Mouse (Mus musculus) liver, adult (tissue): Measurements from ENCODE around the gene Mipep.

ENCODE experiments used
- GATA4 ChIP-seq: IDR thresholded peaks from 2 replicates; pipeline ENCODE4 v1.6.1; 2014; ENCODE audit warnings: mild to moderate bottlenecking, low read length; ENCODE audit not compliant: insufficient replicate concordance

Gene Mipep

DNA sequence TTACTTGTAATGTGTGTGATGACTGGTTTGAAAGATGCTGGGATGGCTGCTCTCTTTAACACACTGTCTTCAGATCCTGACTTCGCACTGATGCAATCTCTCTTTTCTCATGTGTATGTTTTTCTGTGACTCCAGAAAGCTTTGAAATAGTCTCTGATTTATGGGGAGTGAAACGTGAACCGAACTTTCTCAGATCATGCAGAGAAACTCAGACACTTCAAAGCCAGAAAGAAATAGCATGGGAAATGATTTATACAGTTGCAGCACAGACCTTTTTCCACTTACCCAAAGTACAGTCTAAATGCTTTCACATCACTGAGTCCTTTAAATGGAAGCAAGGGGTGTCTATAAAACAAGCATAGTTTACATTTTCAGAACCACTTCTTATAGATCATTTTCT, 79.0 kb downstream of the Mipep start:
- no peak for TF ChIP-seq GATA4

DNA sequence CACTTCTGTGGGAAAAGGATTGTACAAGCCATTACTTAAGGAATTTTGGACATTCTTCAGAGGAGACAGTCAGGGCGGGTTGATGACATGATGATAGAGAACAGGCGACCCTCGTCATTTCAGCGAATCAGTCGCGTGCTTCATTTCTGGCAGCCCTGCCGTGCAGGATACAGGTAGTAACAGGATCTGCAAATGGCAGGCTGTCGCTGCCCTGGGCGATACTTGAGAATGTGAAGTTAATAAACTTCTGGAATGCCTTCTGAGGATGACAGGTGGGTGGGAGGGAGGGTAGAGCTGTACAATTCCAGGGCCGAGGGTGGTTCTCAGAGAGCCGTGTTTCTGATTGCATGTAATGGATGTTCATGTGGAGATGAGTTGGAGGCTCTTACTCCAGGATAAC, 82.0 kb downstream of the Mipep start:
- no peak for TF ChIP-seq GATA4

- no peak for TF ChIP-seq GATA4
Measured at GRCm38 (mm10) chr14:60868325-60868724, 84.0 kb downstream of the Mipep start.

GRCm38 (mm10) chr14:60871831-60872230, 87.5 kb downstream of the Mipep start:
- no peak for TF ChIP-seq GATA4

DNA sequence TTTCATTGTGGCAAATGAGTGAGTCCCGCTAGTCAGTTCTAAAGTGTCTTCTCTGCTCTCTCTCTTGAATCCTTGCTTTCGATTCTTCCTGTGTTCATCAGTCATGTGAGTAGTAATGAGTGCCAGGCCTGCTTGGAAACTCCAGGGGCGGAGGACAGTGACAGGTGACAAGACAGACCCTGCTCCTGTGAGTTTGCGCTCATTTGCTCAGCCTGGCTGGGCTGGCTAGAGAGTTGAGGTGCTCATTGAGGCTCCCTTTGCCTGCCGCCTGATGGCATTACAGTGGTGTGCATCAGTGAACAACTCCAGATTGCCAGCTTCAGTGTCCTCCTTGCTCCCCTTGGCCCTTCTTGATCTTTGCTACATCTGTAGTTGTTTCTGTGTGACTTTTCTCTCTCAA, 97.7 kb downstream of the Mipep start:
- TF ChIP-seq GATA4, result no peak

GRCm38 (mm10) chr14:60882681-60883080, 98.3 kb downstream of the Mipep start:
- TF ChIP-seq GATA4, result no peak

- no peak for TF ChIP-seq GATA4
Measured at GRCm38 (mm10) chr14:60885361-60885950, 101.1 kb downstream of the Mipep start.

DNA sequence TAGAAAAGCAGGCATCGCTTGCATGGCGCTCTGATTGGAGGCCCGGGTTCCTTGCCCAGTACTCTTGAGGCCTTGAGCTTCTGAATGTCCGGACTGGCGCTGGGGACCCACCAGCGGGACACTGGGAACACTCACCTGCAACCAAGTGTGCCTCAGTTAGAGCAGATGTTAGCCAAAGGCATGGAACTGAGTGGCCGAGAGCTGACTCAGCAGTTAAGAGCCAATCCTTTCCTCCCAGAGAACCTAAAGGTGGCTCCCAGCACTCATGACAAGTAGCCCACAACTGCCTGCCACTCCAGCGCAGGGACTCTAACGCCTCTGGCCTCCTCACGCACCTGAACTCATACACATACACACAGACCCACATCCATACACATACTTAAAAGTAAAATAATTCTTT, 109.5 kb downstream of the Mipep start:
- TF ChIP-seq GATA4, result no peak

- TF ChIP-seq GATA4, result no peak
Measured at GRCm38 (mm10) chr14:60895172-60896000, 111.0 kb downstream of the Mipep start.

- TF ChIP-seq GATA4, result no peak
Measured at GRCm38 (mm10) chr14:60898086-60898667, 113.8 kb downstream of the Mipep start.

DNA sequence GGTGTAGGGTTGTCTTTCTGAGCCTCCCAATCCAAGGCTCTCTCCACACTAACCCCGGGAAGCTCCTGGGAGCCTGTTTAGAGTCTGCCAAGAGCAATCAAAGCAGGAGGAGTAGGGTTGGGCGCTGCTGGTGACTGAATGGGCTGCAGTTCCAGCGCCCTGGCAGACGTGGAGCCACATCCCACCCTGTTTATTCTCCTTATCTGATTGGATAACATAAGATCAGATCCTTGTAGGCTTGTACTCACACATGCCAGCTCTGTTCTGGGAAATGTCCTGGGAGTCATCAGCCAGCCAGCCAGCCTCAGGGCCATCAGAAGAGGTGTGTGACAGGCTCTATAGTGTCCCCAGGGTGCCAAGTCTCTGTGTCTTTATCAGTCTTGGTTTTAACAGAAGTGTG, 120.1 kb downstream of the Mipep start:
- no peak for TF ChIP-seq GATA4

- TF ChIP-seq GATA4, result no peak
Measured at GRCm38 (mm10) chr14:60906421-60907374, 122.3 kb downstream of the Mipep start.

DNA sequence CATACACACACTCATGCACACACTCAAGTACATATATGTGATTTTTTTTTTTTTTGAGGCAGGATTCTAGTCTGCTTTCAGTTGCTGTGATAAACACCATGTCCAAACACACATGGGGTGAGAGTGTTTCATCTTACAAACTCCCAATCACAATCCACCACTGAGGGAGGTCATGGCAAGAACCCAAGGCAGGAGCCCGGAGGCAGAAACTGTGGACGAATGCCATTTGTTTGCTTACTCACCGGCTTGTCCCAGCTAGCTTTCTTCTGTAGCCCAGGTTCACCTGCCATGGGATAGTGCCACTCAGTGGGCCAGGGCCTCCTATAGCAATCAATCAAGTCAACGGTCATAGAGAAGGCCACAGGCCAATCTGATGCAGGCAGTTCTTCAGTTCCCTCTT, 125.0 kb downstream of the Mipep start:
- no peak for TF ChIP-seq GATA4

DNA sequence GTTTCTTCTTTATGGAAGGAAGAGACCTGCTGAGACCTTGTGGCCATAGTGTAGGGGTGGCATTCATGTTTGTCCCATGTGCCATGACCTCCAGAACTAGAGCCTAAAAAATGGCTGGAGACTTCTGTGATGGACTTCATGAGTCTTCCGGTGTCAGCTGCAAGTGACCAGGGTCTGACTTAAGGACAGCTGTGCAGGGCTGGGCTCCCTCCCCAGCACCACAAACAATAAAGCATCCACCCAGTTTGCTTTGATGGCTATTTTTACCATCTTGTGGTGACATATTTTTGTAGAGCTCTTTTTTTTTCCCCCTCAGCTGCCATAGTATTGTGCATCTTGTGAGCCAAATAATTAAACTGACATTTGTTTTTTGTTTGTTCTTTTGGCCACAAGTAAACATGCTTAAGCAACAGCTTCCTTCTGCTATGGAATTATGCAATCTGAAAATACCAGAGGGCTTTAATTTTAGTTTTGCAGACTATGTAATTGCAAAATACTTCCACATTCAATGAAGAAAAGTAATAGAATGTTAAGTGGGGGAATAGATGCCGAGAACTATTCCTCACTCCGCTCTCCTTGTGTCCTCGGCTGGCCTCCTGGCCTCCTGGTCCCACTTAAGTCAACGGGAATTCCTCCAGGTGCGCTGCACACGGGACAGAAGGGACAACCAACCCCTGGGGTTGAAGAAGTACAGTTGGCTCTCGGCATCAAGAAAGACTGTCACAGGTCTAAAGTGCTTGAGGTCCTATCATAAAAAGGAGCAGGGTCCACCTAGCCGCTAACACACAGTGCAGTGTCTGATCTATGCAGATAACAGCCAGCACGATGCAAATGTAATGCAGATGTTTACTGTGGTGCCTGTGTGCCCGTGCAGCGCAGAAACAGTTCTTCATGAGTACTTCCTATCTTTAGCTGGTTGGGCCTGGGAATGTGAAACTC, 126.4 kb downstream of the Mipep start:
- no peak for TF ChIP-seq GATA4

GRCm38 (mm10) chr14:60912981-60913468, 128.7 kb downstream of the Mipep start:
- no peak for TF ChIP-seq GATA4

- TF ChIP-seq GATA4, result no peak
Measured at GRCm38 (mm10) chr14:60916661-60917060, 132.3 kb downstream of the Mipep start.
